Mouse (Mus musculus): ENCODE results near the gene Psma1. TPM values are rescaled to one million over a fixed set of nuclear protein-coding genes. Genes with fewer than 3 reads are reported as not detected.

Psma1 gene
- polyA plus RNA-seq, 1 experiment from 2014 or later, result 335 TPM

- H3K4me2 ChIP-seq, result no peak overlapping the region
- H3K27ac ChIP-seq, result no peak overlapping the region
- peaks cover 39% of the 10 kb centered on the region for H3K36me3 ChIP-seq (replicated peaks)
- H3K27me3 ChIP-seq (replicated peaks), result no peaks in the 10 kb centered on the region
- no peak for ATAC-seq (replicated peaks)
- no peak overlapping the region for H3K4me3 ChIP-seq
- H3K9me3 ChIP-seq, result no peaks in the 10 kb centered on the region
- H3K9ac ChIP-seq, result no peak overlapping the region
- peaks cover 10% of the 10 kb centered on the region for H3K4me1 ChIP-seq
- 95% methylated on average over 3 of the region's 3 CpGs for WGBS
These were observed 24.2 kb downstream of the Psma1 start for GRCm38 (mm10) chr7:114251684-114252083.

GRCm38 (mm10) chr7:114233980-114234379, 41.9 kb downstream of the Psma1 start:
- Histone ChIP-seq H3K9ac (no peak overlapping the region), H3K4me3 (no peak overlapping the region), H3K27me3 (replicated peaks) (no peaks in the 10 kb centered on the region), H3K4me1 (no peaks in the 10 kb centered on the region), H3K4me2 (no peak overlapping the region), H3K27ac (no peak overlapping the region), H3K36me3 (replicated peaks) (peaks cover 57% of the 10 kb centered on the region), H3K9me3 (no peaks in the 10 kb centered on the region)
- no peak for ATAC-seq (replicated peaks)
- 93% methylated on average over 7 of the region's 7 CpGs for WGBS

- H3K4me2 ChIP-seq, result no peak overlapping the region
- no peak overlapping the region for H3K9ac ChIP-seq
- no peak overlapping the region for H3K27ac ChIP-seq
- no peaks in the 10 kb centered on the region for H3K9me3 ChIP-seq
- ATAC-seq (replicated peaks), result no peak
- no peaks in the 10 kb centered on the region for H3K4me1 ChIP-seq
- no peak overlapping the region for H3K4me3 ChIP-seq
- H3K27me3 ChIP-seq (replicated peaks), result no peaks in the 10 kb centered on the region
- H3K36me3 ChIP-seq (replicated peaks), result peaks cover 60% of the 10 kb centered on the region
- 98% methylated on average over 7 of the region's 7 CpGs for WGBS
These were observed 42.9 kb downstream of the Psma1 start for GRCm38 (mm10) chr7:114232982-114233381.

- 94% methylated on average over 3 of the region's 3 CpGs for WGBS
- H3K4me3 ChIP-seq, result no peak overlapping the region
- no peaks in the 10 kb centered on the region for H3K9me3 ChIP-seq
These were observed 44.1 kb downstream of the Psma1 start for GRCm38 (mm10) chr7:114231857-114232256.

GRCm38 (mm10) chr7:114226521-114226920, 49.4 kb downstream of the Psma1 start:
- H3K27me3 ChIP-seq (replicated peaks), result no peaks in the 10 kb centered on the region
- no peaks in the 10 kb centered on the region for H3K9me3 ChIP-seq
- no peak overlapping the region for H3K4me3 ChIP-seq
- no peaks in the 10 kb centered on the region for H3K4me1 ChIP-seq
- 93% methylated on average over 1 of the region's 1 CpGs for WGBS
- ATAC-seq (replicated peaks), result no peak
- no peak overlapping the region for H3K4me2 ChIP-seq
- H3K36me3 ChIP-seq (replicated peaks), result peaks cover 44% of the 10 kb centered on the region
- H3K27ac ChIP-seq, result no peak overlapping the region
- no peak overlapping the region for H3K9ac ChIP-seq

More at GRCm38 (mm10) chr7:114231857-114232256, 44.1 kb downstream of the Psma1 start:
- no peaks in the 10 kb centered on the region for H3K27me3 ChIP-seq (replicated peaks)
- no peak for ATAC-seq (replicated peaks)
- no peaks in the 10 kb centered on the region for H3K4me1 ChIP-seq
- peaks cover 55% of the 10 kb centered on the region for H3K36me3 ChIP-seq (replicated peaks)
- no peak overlapping the region for H3K4me2 ChIP-seq
- no peak overlapping the region for H3K9ac ChIP-seq
- no peak overlapping the region for H3K27ac ChIP-seq

GRCm38 (mm10) chr7:114220433-114220832, 55.5 kb downstream of the Psma1 start:
- Histone ChIP-seq H3K4me1 (no peaks in the 10 kb centered on the region), H3K4me2 (no peak overlapping the region), H3K4me3 (no peak overlapping the region), H3K27me3 (replicated peaks) (no peaks in the 10 kb centered on the region), H3K9ac (no peak overlapping the region), H3K27ac (no peak overlapping the region), H3K36me3 (replicated peaks) (peaks cover 44% of the 10 kb centered on the region), H3K9me3 (no peaks in the 10 kb centered on the region)
- ATAC-seq (replicated peaks), result no peak
- WGBS, result 95% methylated on average over 4 of the region's 4 CpGs

- Histone ChIP-seq H3K9me3 (no peaks in the 10 kb centered on the region), H3K4me1 (no peaks in the 10 kb centered on the region), H3K36me3 (replicated peaks) (peaks cover 51% of the 10 kb centered on the region), H3K4me3 (no peak overlapping the region), H3K4me2 (no peak overlapping the region), H3K27ac (no peak overlapping the region), H3K27me3 (replicated peaks) (no peaks in the 10 kb centered on the region), H3K9ac (no peak overlapping the region)
- 95% methylated on average over 2 of the region's 2 CpGs for WGBS
- ATAC-seq (replicated peaks), result no peak
These were observed 59.0 kb downstream of the Psma1 start for GRCm38 (mm10) chr7:114216908-114217307.

Other genes starting within 250 kb of the Psma1 start
- 20.7 and 21.6 TPM in 2 replicates for gene Rras2, start 158.3 kb downstream of the Psma1 start, polyA plus RNA-seq (2015; fragmentation: Nextera tagmentation; extraction: Ambion mirVana)
- gene Copb1, start 21.4 kb downstream of the Psma1 start, polyA plus RNA-seq (2015; fragmentation: Nextera tagmentation; extraction: Ambion mirVana), result 80.1 and 86.1 TPM in 2 replicates
- 3.9 and 4.3 TPM in 2 replicates for gene Pde3b, start 139.2 kb upstream of the Psma1 start, polyA plus RNA-seq (2015; fragmentation: Nextera tagmentation; extraction: Ambion mirVana)